Mouse (Mus musculus) inflammation-experienced regulatory T-cells, adult 16 weeks (primary cell): ENCODE measurements around the gene Ccdc188. TPM values are rescaled to one million over a fixed set of nuclear protein-coding genes. Genes with fewer than 3 reads are reported as not detected.

Experiments used
- polyA plus RNA-seq: library from polyadenylated mRNA; unstranded; fragments of 100-300 nt; shearing (Covaris generic); gene quantifications from one replicate; pipeline ENCODE4 v1.2.1, GENCODE M21; 2017

The Ccdc188 gene
- polyA plus RNA-seq, result not detected

DNA sequence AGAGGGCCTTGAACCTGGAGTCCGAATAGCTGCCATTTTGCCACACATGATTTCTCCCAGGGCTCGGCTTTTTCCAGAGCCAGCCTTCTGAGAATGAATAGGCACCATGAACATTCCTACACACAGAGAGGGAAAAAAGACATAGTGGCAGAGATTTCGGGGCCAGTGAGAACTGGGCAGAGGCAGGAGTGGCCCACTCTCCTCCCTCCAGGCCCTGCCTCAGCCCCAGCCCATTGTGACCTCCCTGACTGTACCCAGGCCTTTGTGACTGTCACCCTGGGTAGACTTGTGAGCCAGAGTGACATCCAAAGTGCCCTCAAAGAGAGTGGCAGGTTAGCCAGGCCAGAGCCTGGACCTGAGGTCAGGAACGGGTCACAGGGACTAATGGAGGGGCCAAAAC lies at the start of gene Ccdc188:
TSS of gene Ccdc188 (plus strand) at position 301 of the 400 bp plus-strand sequence.

GRCm38 (mm10) chr16:18234671-18235388 lies 17.2 kb downstream of the Ccdc188 start, which contains the start of gene Zdhhc8:
Gene Zdhhc8, minus strand, starts transcription at chr16:18235136.

DNA sequence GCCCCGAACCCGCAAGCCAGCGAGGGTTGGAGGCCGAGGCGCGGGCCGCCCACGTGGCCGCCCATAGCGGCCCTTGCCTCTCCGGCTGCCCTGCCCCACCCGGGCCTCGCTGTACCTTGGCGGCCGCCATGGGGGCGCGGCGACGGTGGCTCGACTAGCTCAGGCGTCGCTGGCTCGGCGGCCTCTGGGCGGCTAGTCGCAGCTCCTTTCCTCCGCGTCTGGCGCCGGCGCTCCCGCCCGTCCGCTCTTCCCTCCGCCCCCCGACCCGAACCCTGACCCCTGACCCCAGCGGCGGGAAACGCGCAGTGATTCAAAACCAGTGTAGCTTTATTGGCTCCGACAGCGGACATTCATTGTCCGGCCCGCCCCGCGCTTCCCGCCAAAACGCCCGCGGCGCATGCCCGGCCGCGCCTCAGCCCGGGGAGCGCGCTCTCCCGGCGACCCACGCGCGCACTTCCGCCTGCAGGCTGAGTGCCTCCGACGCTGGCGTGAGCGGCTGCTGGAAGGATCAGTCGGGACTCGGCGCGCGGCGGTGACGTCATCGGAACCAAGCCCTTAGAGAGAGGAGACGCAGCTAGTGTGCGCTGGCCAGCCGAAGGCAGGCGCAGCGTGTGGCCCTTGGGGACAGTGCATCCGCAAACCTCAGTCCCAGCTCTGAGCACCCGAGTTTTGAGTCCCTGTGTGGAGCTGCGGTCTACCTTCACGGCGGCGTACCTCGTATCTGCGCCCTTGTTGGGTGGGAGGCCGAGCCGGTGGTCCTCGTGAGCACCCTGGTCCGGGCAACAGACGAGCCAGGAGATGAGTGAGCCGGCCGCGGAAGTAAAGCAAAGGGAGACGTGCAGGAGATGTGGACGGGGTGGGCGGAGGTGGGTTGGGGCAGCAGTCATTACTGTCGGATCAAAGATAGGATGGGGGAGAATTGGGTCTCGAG lies 31.0 kb downstream of the Ccdc188 start, which contains the start of the genes Trmt2a and Ranbp1:
TSS of gene Trmt2a (plus strand) at position 247 of the 931 bp plus-strand sequence.
TSS of gene Ranbp1 (minus strand) at position 300 of the 931 bp plus-strand sequence.

DNA sequence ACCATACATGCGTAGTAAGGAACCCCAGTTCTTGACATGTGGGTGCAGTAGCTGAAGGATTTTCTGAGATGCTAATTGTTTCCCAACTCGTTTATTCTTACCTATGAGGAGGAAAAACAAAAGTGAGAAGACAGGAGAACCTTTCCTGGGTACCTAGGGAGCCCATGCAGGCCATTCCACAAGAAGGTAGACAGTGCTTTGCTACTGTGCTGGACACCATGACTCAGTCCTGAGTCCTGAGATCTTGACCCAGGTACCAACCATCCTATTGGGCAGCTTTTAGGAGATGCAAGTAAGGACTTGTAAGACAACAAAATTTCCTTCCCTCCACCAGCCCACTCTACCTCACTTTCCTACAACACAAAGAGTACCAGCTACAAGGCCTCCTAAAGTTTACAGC lies 40.5 kb downstream of the Ccdc188 start, which contains the start of gene Gm49776:
TSS of gene Gm49776 (minus strand) at position 101 of the 400 bp plus-strand sequence.

Other genes with a start within 250 kb of the Ccdc188 start
- not detected for gene Vpreb2, start 237.5 kb upstream of the Ccdc188 start, polyA plus RNA-seq
- gene Dgcr6, start 165.0 kb upstream of the Ccdc188 start, polyA plus RNA-seq, result 40.5 TPM
- gene Prodh, start 127.7 kb upstream of the Ccdc188 start, polyA plus RNA-seq, result 8.2 TPM
- gene Rtn4r, start 90.2 kb upstream of the Ccdc188 start, polyA plus RNA-seq, result not detected
- 2.0 TPM for gene Zdhhc8, start 17.3 kb downstream of the Ccdc188 start, polyA plus RNA-seq
- gene Trmt2a, start 30.8 kb downstream of the Ccdc188 start, polyA plus RNA-seq, result 125 TPM
- gene Ranbp1, start 30.9 kb downstream of the Ccdc188 start, polyA plus RNA-seq, result 200 TPM
- gene Gm49776, start 40.4 kb downstream of the Ccdc188 start, polyA plus RNA-seq, result not detected
- 30.0 TPM for gene Dgcr8, start 71.4 kb downstream of the Ccdc188 start, polyA plus RNA-seq
- 61.0 TPM for gene Tango2, start 130.2 kb downstream of the Ccdc188 start, polyA plus RNA-seq
- gene Arvcf, start 130.3 kb downstream of the Ccdc188 start, polyA plus RNA-seq, result 2.4 TPM
- gene Txnrd2, start 208.5 kb downstream of the Ccdc188 start, polyA plus RNA-seq, result 31.1 TPM
- gene Comt, start 209.0 kb downstream of the Ccdc188 start, polyA plus RNA-seq, result 74.7 TPM